Mouse (Mus musculus): ENCODE results near the gene Cmtr2. TPM values are rescaled to one million over a fixed set of nuclear protein-coding genes. Genes with fewer than 3 reads are reported as not detected.

The Cmtr2 gene
- polyA plus RNA-seq (2012; ENCODE audit: insufficient read depth, low replicate concordance) = 0.47 TPM in 1 of 2 replicates, not detected in the other

- Histone ChIP-seq H3K4me3 (replicated peaks) (peak within 1 kb of the TSS; percentile 42), H3K4me1 (peaks cover 17% of the 10 kb centered on the region), H3K9me3 (no peaks in the 10 kb centered on the region), H3K36me3 (replicated peaks; ENCODE audit: low read length) (peaks cover 11% of the 10 kb centered on the region), H3K27me3 (replicated peaks) (peaks cover 9% of the 10 kb centered on the region)
- TF ChIP-seq GATA1 (IDR thresholded peaks at IDR 0.05; ENCODE audit: borderline replicate concordance, low read length) = no peak
Observed at GRCm38 (mm10) chr8:110215365-110215764, at the start of gene Cmtr2. TSS of gene Cmtr2 (plus strand) at chr8:110215665.

- Histone ChIP-seq H3K4me1 (peaks cover 17% of the 10 kb centered on the region), H3K27me3 (replicated peaks) (peaks cover 36% of the 10 kb centered on the region), H3K4me3 (replicated peaks) (no peak overlapping the region), H3K9me3 (peaks cover 7% of the 10 kb centered on the region; the same call in 1 of the 2 replicates), H3K36me3 (replicated peaks; ENCODE audit: low read length) (no peaks in the 10 kb centered on the region)
- TF ChIP-seq GATA1 (IDR thresholded peaks at IDR 0.05; ENCODE audit: borderline replicate concordance, low read length) = no peak
- no peak for TF ChIP-seq FLI1 (IDR thresholded peaks at IDR 0.05; ENCODE audit: low read length)
Observed at GRCm38 (mm10) chr8:110166270-110166669, 49.2 kb upstream of the Cmtr2 start.

DNA sequence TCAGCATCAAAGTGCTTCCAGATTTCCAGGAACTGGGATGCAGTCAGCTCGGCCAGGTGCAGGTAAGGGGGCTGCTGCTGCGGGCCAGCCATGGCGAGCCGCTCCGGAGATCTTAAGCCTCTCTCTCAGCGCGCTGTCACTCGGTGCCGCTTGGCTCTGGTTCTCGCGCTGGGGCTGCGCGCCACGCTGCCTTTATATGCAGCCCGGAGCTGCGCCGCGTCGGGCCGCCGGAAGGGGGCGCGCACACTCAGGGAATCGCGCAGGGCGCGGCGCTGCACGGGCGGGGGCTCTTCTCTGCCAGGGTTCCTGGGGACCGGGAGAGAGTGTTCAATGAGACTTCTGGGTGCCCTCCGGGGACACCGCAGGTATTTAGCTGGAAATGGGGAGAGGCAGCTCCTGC, 47.4 kb upstream of the Cmtr2 start, which contains the start of gene Calb2:
Calb2 (minus strand) TSS at position 165 of the 400 bp plus-strand sequence.
- peaks cover 7% of the 10 kb centered on the region; the same call in 1 of the 2 replicates for H3K9me3 ChIP-seq
- no peaks in the 10 kb centered on the region for H3K36me3 ChIP-seq (replicated peaks; ENCODE audit: low read length)
- peaks cover 40% of the 10 kb centered on the region for H3K27me3 ChIP-seq (replicated peaks)
- H3K4me3 ChIP-seq (replicated peaks) = peak within 1 kb of the TSS; percentile 53
- H3K4me1 ChIP-seq = peaks cover 17% of the 10 kb centered on the region
- TF ChIP-seq FLI1 (IDR thresholded peaks at IDR 0.05; ENCODE audit: low read length) = no peak
- TF ChIP-seq GATA1 (IDR thresholded peaks at IDR 0.05; ENCODE audit: borderline replicate concordance, low read length) = no peak

GRCm38 (mm10) chr8:110172161-110172560, 43.3 kb upstream of the Cmtr2 start:
- no peak overlapping the region for H3K4me3 ChIP-seq (replicated peaks)
- no peak for TF ChIP-seq FLI1 (IDR thresholded peaks at IDR 0.05; ENCODE audit: low read length)
- TF ChIP-seq GATA1 (IDR thresholded peaks at IDR 0.05; ENCODE audit: borderline replicate concordance, low read length) = no peak
- H3K4me1 ChIP-seq = peaks cover 19% of the 10 kb centered on the region
- H3K27me3 ChIP-seq (replicated peaks) = peaks cover 41% of the 10 kb centered on the region
- no peaks in the 10 kb centered on the region for H3K36me3 ChIP-seq (replicated peaks; ENCODE audit: low read length)
- peaks cover 11% of the 10 kb centered on the region; the same call in 1 of the 2 replicates for H3K9me3 ChIP-seq

DNA sequence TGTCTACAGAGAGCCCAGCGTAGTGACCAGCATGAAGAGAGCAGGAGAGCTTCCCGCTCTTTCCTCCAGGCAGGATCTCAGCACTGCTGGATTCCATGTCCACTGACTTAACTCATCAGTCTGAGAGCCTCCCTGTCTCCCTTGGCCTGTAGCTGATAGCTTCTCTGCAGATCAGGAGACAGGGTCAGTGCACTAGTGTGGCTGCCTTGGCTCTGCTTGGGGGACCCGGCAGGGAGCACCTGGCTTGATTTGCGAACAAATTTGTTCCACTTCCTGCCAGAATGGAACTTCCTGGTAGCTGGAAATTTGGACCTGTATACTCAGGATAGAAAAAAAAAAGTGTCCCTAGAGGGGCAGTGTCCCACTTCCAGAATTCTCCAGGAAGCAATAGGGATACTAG, 40.6 kb upstream of the Cmtr2 start:
- Histone ChIP-seq H3K4me3 (replicated peaks) (no peak overlapping the region), H3K4me1 (peaks cover 18% of the 10 kb centered on the region), H3K9me3 (peaks cover 5% of the 10 kb centered on the region; the same call in 1 of the 2 replicates), H3K27me3 (replicated peaks) (peaks cover 33% of the 10 kb centered on the region), H3K36me3 (replicated peaks; ENCODE audit: low read length) (no peaks in the 10 kb centered on the region)
- no peak for TF ChIP-seq GATA1 (IDR thresholded peaks at IDR 0.05; ENCODE audit: borderline replicate concordance, low read length)

DNA sequence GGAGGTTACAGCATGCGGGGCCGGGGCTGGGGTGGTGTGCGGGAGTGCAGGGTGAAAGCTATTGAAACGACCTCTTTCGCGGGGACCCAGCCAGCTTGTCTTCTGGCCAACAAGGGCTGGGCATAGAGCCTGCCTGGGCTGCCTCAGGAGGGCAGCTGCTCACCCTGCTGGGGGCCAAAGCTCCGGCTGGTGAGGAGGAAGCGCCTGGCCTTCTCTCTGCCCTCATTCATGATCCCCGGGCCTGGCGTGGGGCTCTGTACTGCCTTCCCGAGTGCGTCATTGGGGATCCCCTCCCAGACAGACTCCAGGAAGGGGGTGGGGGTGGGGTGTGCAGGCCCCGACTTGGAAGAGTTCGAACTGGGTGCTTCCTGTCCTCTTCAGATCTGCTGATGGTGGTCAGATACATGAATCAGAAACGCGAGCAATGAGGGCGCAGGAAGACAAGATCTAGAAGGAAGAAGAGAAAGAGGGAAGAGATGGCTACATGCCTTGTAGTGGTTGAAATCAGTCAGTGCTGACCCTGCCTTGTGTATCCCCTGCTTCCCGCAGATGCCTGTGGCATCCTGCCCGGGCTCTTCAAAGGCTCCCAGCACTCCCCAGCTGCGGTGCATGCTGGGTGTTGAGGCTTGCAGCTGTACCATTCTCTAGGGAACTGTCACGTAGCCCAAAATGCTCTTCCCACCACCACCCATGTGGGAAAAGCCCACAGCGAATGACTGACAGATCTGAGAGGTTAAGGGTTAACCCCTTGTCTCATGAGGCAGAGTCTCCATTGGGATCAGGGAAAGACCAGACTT, 37.9 kb upstream of the Cmtr2 start:
- TF ChIP-seq FLI1 (IDR thresholded peaks at IDR 0.05; ENCODE audit: low read length) = no peak
- TF ChIP-seq GATA1 (IDR thresholded peaks at IDR 0.05; ENCODE audit: borderline replicate concordance, low read length) = no peak
- Histone ChIP-seq H3K4me1 (peaks cover 17% of the 10 kb centered on the region), H3K9me3 (peaks cover 5% of the 10 kb centered on the region; the same call in 1 of the 2 replicates), H3K36me3 (replicated peaks; ENCODE audit: low read length) (no peaks in the 10 kb centered on the region), H3K4me3 (replicated peaks) (peak overlapping the region; percentile 83), H3K27me3 (replicated peaks) (peaks cover 26% of the 10 kb centered on the region)

DNA sequence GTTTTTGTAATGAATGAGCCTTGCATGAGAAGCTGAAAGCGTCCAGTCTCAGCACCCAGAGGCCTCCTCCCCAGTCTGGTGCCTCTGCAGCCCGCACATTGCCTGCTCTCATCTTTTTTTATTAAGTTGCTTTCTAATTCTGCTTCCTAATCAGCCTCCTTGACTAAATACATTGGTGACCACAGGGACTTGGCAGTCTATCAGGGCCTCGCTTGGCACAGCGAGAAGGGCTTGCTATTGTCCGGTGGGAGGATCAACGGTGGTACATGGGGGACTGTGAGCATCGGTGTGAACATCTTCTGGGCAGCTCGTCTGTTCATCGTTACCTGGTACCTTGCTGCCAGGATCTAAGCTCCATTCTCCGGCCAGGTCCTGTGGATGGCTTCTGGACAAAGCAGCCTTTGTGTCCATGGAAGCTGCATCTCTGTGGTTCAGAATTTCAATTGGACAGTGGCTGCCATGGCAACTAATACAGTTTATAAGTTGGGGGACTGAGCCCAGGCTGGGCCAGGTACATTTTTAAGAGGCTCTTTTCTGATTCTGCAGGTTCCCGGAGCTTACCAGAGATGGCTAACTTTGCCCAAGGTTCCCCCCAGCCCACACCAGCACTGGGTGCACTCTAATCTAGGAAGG, 32.6 kb upstream of the Cmtr2 start:
- H3K36me3 ChIP-seq (replicated peaks; ENCODE audit: low read length) = no peaks in the 10 kb centered on the region
- H3K4me3 ChIP-seq (replicated peaks) = no peak overlapping the region
- H3K27me3 ChIP-seq (replicated peaks) = peaks cover 24% of the 10 kb centered on the region
- H3K4me1 ChIP-seq = peaks cover 14% of the 10 kb centered on the region
- H3K9me3 ChIP-seq = no peaks in the 10 kb centered on the region
- TF ChIP-seq GATA1 (IDR thresholded peaks at IDR 0.05; ENCODE audit: borderline replicate concordance, low read length) (no peak), FLI1 (IDR thresholded peaks at IDR 0.05; ENCODE audit: low read length) (no peak)

- Histone ChIP-seq H3K9me3 (no peaks in the 10 kb centered on the region), H3K27me3 (replicated peaks) (peaks cover 22% of the 10 kb centered on the region), H3K4me3 (replicated peaks) (peak overlapping the region; percentile 12), H3K4me1 (peaks cover 5% of the 10 kb centered on the region), H3K36me3 (replicated peaks; ENCODE audit: low read length) (no peaks in the 10 kb centered on the region)
- TF ChIP-seq FLI1 (IDR thresholded peaks at IDR 0.05; ENCODE audit: low read length) (no peak), GATA1 (IDR thresholded peaks at IDR 0.05; ENCODE audit: borderline replicate concordance, low read length) (no peak)
Observed at GRCm38 (mm10) chr8:110183748-110184147, 31.7 kb upstream of the Cmtr2 start.

DNA sequence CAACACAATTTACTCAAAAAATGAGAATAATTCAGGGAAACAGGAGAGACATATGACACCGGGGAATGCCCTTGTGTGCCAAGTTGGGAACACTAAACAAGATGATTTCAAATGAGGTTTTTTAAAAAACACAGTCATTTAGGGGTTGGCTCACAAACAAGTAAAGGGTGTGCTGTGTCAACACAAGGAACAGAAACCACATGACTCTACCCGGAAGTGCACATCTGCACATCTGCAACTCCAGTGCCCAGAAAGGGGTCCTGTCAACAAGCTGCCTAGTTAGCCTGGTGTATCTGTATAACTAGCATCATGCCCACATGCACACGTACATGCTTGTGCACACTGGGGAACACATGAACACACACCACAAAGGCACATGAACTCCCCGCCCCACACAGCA, 29.9 kb upstream of the Cmtr2 start:
- TF ChIP-seq GATA1 (IDR thresholded peaks at IDR 0.05; ENCODE audit: borderline replicate concordance, low read length) (no peak), FLI1 (IDR thresholded peaks at IDR 0.05; ENCODE audit: low read length) (no peak)
- H3K9me3 ChIP-seq = no peaks in the 10 kb centered on the region

More for the DNA sequence above, 29.9 kb upstream of the Cmtr2 start:
- H3K36me3 ChIP-seq (replicated peaks; ENCODE audit: low read length) = no peaks in the 10 kb centered on the region
- no peak overlapping the region for H3K4me3 ChIP-seq (replicated peaks)
- H3K27me3 ChIP-seq (replicated peaks) = peaks cover 17% of the 10 kb centered on the region
- H3K4me1 ChIP-seq = peaks cover 5% of the 10 kb centered on the region
